Mouse (Mus musculus): Measurements from ENCODE around the gene Tle1.

Gene Tle1

DNA sequence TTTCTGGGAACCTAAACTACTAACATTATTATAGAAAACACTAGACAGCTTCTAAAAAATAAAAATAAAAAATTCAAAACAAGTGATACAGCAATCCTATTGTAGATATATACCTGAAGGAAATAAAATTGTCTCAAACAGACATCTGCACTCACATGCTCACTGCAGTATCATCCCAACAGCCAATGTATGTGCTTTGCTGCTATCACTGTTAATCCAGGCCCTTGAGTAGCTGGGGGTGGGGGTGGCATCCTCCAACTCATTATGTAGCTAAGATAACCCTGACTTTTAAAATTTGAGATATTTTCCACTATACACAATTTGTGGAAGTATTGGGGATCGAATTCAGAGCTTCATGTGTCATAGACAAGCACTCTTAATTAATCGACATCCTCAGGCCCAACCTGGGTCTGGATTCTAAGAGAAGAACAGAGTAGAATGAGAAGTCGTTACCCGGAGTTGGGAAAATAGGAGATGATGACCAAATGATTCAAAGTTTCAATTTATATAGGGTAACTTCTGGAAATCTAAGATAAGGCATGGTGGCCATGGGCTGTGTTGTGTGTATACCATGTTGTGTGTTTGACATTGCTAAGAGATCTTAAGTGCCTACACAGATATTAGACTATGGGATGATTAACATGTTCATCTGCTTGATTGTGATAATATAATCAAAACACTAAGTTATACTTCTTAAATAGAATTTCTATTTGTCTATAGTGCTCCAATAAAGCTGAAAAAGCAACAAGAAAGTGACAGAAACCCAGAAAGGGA lies 38.1 kb downstream of the Tle1 start:
- no peak for DNase-seq

- DNase-seq: peak in 1 of 2 experiments; percentile 9
Observed at GRCm38 (mm10) chr4:72160102-72160511, 40.6 kb downstream of the Tle1 start.

- no peak for DNase-seq
Observed at GRCm38 (mm10) chr4:72157931-72158371, 42.8 kb downstream of the Tle1 start.

GRCm38 (mm10) chr4:72150460-72151131 lies 50.1 kb downstream of the Tle1 start:
- no peak for DNase-seq

- DNase-seq: no peak
Observed at GRCm38 (mm10) chr4:72146003-72146402, 54.7 kb downstream of the Tle1 start.

DNA sequence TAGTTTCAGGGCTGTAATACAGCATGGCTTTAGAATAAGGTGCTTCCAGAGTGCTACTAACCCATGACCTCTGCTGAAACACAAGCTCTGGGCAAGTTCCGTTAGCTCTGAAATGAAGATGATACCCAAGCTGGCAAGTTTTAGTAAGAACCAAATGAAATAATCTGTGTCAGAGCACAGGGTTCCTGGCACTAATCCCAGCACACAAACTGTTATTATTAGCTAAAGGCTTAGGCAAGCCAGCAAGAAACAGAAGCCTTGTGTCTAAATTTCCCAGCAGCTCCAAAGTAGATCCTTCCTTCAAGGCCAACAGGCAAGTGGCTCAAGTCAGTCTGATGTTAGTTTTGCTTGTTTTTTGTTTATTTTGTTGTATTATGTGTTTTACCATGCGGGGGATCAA lies 56.2 kb downstream of the Tle1 start:
- DNase-seq: peak; percentile 14 to 20

- no peak for DNase-seq
Observed at GRCm38 (mm10) chr4:72140706-72141105, 60.0 kb downstream of the Tle1 start.

- DNase-seq: no peak
Observed at GRCm38 (mm10) chr4:72139475-72140120, 61.1 kb downstream of the Tle1 start.

DNA sequence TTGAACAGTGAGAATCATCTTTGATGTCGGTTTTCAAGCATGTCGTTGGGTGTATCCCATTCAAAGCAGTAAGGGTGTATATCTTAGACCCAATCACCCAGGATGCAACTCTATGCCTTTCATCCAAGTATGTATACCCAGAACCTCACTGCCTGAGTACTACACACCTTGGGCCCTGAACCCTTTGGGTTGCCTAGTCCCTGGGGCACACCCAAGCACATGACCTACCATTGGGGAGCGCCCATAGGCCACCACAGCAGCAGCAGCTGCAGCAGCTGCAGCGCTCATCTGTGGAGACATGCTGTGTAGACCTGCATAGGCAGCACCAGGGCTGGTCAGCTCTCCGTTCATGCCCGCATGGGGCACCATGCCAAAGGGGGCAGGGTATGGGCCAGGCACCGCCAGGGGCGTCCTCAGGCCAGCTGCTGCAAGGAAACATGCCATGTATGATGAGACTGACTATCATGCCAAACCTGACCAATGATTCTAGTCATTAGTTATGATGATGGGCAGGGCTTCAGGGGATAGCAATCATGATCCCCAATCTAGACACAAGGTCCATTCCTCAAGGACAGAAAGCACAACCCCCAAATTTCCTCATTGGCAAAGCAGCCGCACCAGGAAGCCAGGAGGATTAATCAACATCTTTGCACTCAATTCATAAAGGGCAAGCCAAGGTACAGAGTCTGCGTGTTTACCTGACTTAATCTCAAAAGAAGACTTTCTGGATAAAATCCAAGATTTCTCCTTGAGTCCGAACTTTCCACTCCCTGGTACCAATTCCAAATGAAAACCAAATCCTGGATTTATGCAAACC lies 62.2 kb downstream of the Tle1 start:
- DNase-seq: no peak

GRCm38 (mm10) chr4:72132646-72133045 lies 68.1 kb downstream of the Tle1 start:
- no peak for DNase-seq

- no peak for DNase-seq
Observed at GRCm38 (mm10) chr4:72127596-72127995, 73.1 kb downstream of the Tle1 start.

GRCm38 (mm10) chr4:72124790-72125189 lies 75.9 kb downstream of the Tle1 start:
- DNase-seq: no peak

DNA sequence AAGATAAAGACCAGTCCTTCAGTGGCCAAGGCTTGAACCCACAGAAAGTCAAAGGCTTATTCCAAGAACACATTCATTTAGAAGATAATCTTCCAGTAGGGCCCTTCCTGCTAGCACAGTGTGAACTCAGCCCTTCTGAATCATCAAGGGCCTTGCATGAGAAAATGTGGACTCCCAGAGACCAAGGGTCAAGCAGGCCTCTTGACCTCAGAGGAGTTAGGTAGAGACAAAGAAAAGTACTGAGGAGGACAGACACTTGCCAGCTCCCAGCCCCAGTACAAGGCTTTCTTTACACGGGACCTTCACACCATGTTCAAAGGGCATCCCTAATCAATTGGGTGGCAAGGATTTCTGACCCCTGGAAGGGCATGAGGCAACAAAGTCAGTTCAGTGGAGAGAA lies 77.9 kb downstream of the Tle1 start:
- no peak for DNase-seq

- no peak for DNase-seq
Observed at GRCm38 (mm10) chr4:72122343-72122742, 78.4 kb downstream of the Tle1 start.

- DNase-seq: no peak
Observed at GRCm38 (mm10) chr4:72120050-72120449, 80.7 kb downstream of the Tle1 start.

- DNase-seq: no peak
Observed at GRCm38 (mm10) chr4:72105702-72106101, 95.0 kb downstream of the Tle1 start.

GRCm38 (mm10) chr4:72104186-72104585 lies 96.5 kb downstream of the Tle1 start:
- no peak for DNase-seq

GRCm38 (mm10) chr4:72087811-72088210 lies 112.9 kb downstream of the Tle1 start:
- DNase-seq: no peak

DNA sequence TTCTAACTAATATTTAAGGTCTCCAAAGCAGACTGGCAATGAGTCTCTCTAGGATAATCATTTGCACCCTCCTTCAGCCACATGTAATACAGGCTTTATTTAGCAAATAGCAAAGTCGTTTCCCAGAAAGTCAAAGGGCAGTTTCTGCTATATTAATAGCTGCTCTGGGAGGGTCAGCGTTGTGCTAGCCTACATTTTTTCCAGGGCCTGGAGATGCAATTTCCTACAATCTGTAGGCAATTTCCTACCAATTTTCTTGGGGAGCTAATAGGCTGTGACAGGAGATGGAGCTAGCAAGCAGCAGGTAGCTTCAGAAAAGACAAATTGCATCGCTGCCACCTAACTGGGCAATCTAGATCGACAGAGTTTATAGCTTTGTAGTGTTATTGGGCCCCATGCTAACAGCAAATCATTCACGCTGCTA lies 131.6 kb downstream of the Tle1 start:
- DNase-seq: no peak

DNA sequence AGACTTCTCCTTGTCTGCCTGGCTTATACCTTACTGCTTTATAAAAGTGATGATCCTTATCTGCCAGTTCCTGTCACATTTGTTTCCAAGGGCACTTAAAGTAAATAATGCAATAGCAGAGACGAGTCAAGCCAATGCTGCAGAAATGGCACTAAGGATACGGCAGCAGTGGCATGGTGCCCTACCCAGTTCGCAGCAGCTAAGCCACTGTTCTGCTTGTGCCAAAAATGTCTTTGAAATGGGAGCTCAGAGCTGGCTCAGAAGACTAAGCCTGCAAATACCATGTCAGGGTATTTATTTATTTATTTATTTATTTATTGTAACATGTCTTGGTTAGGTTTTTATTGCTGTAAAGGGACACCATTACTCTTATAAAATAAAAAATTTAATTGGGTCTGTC lies 132.8 kb downstream of the Tle1 start:
- DNase-seq: no peak
